Mouse (Mus musculus): ENCODE results near the gene Lix1l.

- no peak for TF ChIP-seq POU5F1 (IDR thresholded peaks at IDR 0.05; ENCODE audit: borderline replicate concordance, low read length)
- no peak for TF ChIP-seq CTCF (conservative IDR thresholded peaks at IDR 0.05; ENCODE audit: low read length)
- no peak for TF ChIP-seq NANOG (IDR thresholded peaks at IDR 0.05; ENCODE audit: borderline replicate concordance, low read length)
Observed at GRCm38 (mm10) chr3:96632058-96632457, 31.1 kb downstream of the Lix1l start.

Data from E14TG2a.4 (cell line).